Mouse (Mus musculus) CH12.LX (cell line): ENCODE measurements at regions not wholly inside any gene's neighbourhood (a gene's known extent, or its start where the extent isn't known, plus 50 kb on each side); places are given as distances from the start of the nearest gene placed in this dataset.

Source experiments
- DNase-seq: peaks from one replicate; pipeline ENCODE4 v3.0.0-alpha.2; 2013; ENCODE audit errors: extremely low read depth
- H3K27ac ChIP-seq: 2 replicates; pipeline ENCODE4 v1.5.1; 2012; ENCODE audit warnings: low read depth, mild to moderate bottlenecking, control low read depth, moderate library complexity; ENCODE audit not compliant: insufficient read depth
- H3K27me3 ChIP-seq: replicated peaks from 2 replicates; pipeline ENCODE3; 2012; ENCODE audit warnings: inconsistent platforms
- H3K36me3 ChIP-seq, 2 experiments: replicated peaks in 1 of 2; 2 replicates each; pipeline versions ENCODE3 to v1.6.1; 2012; ENCODE audit warnings: inconsistent platforms in 1 of 2, low read length in 1 of 2, mild to moderate bottlenecking in 1 of 2, mixed read lengths in 1 of 2, moderate library complexity in 1 of 2; ENCODE audit not compliant: control insufficient read depth in 1 of 2, insufficient read depth in 1 of 2
- H3K4me1 ChIP-seq, 2 experiments: 2 replicates each; pipeline ENCODE4 v1.6.1; 2012; ENCODE audit warnings: inconsistent platforms in 1 of 2, moderate library complexity in 1 of 2; ENCODE audit not compliant: insufficient read depth in 2 of 2, control insufficient read depth in 1 of 2
- H3K4me2 ChIP-seq: 2 replicates; pipeline ENCODE4 v1.6.1; 2012; ENCODE audit warnings: low read depth, mild to moderate bottlenecking, control low read depth; ENCODE audit not compliant: poor library complexity, insufficient read depth, severe bottlenecking
- H3K4me3 ChIP-seq, 3 experiments: fragments of 150-350 bp in 1 of 3; sonication (generic) in 1 of 3; replicated peaks in 1 of 3; 2 replicates each; pipeline versions ENCODE3 to v1.5.1; 2011 to 2012; ENCODE audit warnings: low read depth in 2 of 3, low read length in 2 of 3, mild to moderate bottlenecking in 2 of 3, moderate library complexity in 2 of 3, control low read depth in 1 of 3, improper control_type of control experiment in 1 of 3, inconsistent platforms in 1 of 3, mixed read lengths in 1 of 3; ENCODE audit not compliant: poor library complexity in 1 of 3
- H3K79me2 ChIP-seq: replicated peaks from 2 replicates; pipeline ENCODE4 v1.6.1; 2012; ENCODE audit warnings: mild to moderate bottlenecking, moderate library complexity; ENCODE audit not compliant: control insufficient read depth, poor library complexity, insufficient read depth, severe bottlenecking; ENCODE audit errors: extremely low read depth
- H3K9ac ChIP-seq: 2 replicates; pipeline ENCODE4 v1.6.1; 2012; ENCODE audit warnings: low read depth, mild to moderate bottlenecking, control low read depth, moderate library complexity; ENCODE audit not compliant: insufficient read depth
- H3K9me3 ChIP-seq: replicated peaks from 2 replicates; pipeline ENCODE3; 2012; ENCODE audit warnings: low read length, inconsistent platforms, mixed read lengths
- CHD1 ChIP-seq: IDR thresholded peaks from 2 replicates; pipeline ENCODE4 v1.6.1; 2012; ENCODE audit warnings: low read depth, low read length, improper control_type of control experiment, inconsistent platforms
- CHD2 ChIP-seq: IDR thresholded peaks from 2 replicates; pipeline ENCODE4 v1.6.1; 2011; ENCODE audit warnings: low read length, improper control_type of control experiment
- CTCF ChIP-seq, 2 experiments: IDR thresholded peaks in 1 of 2; conservative IDR thresholded peaks in 1 of 2; 2 replicates each; pipeline ENCODE4 v1.5.1; 2011 to 2012; ENCODE audit warnings: low read depth in 2 of 2, low read length in 2 of 2, improper control_type of control experiment in 1 of 2, inconsistent platforms in 1 of 2, mild to moderate bottlenecking in 1 of 2, moderate library complexity in 1 of 2
- ELF1 ChIP-seq: IDR thresholded peaks from 2 replicates; pipeline ENCODE4 v1.6.1; 2014; ENCODE audit warnings: low read depth, mild to moderate bottlenecking, inconsistent platforms, low read length, improper control_type of control experiment
- GABPA ChIP-seq: IDR thresholded peaks from 2 replicates; pipeline ENCODE4 v1.6.1; 2012; ENCODE audit warnings: low read depth, low read length, improper control_type of control experiment, inconsistent platforms; ENCODE audit not compliant: insufficient replicate concordance
- IRF4 ChIP-seq: IDR thresholded peaks from 2 replicates; pipeline ENCODE4 v1.6.1; 2014; ENCODE audit warnings: low read depth, mild to moderate bottlenecking, inconsistent platforms, low read length, improper control_type of control experiment
- JUN ChIP-seq: IDR thresholded peaks from 2 replicates; pipeline ENCODE4 v1.6.1; 2011; ENCODE audit warnings: low read depth, mild to moderate bottlenecking, low read length, improper control_type of control experiment, moderate library complexity; ENCODE audit not compliant: insufficient read depth
- JUND ChIP-seq: conservative IDR thresholded peaks from 2 replicates; pipeline ENCODE4 v1.6.1; 2011; ENCODE audit warnings: low read depth, low read length, improper control_type of control experiment
- MAX ChIP-seq: IDR thresholded peaks from 2 replicates; pipeline ENCODE4 v1.6.1; 2011; ENCODE audit warnings: low read length, improper control_type of control experiment
- MAZ ChIP-seq: IDR thresholded peaks from 2 replicates; pipeline ENCODE4 v1.6.1; 2012; ENCODE audit warnings: low read depth, mild to moderate bottlenecking, inconsistent platforms, low read length, improper control_type of control experiment, moderate library complexity
- MEF2A ChIP-seq: IDR thresholded peaks from 2 replicates; pipeline ENCODE4 v1.6.1; 2014; ENCODE audit warnings: low read depth, mild to moderate bottlenecking, inconsistent platforms, low read length, improper control_type of control experiment, borderline replicate concordance
- MXI1 ChIP-seq: IDR thresholded peaks from 2 replicates; pipeline ENCODE4 v1.6.1; 2011; ENCODE audit warnings: mild to moderate bottlenecking, low read depth, low read length, improper control_type of control experiment
- MYC ChIP-seq: IDR thresholded peaks from 2 replicates; pipeline ENCODE4 v1.6.1; 2011; ENCODE audit warnings: low read depth, mild to moderate bottlenecking, improper control_type of control experiment, low read length
- NELFE ChIP-seq: IDR thresholded peaks from 2 replicates; pipeline ENCODE4 v1.6.1; 2011; ENCODE audit warnings: low read depth, low read length, improper control_type of control experiment
- NRF1 ChIP-seq: IDR thresholded peaks from 2 replicates; pipeline ENCODE4 v1.6.1; 2014; ENCODE audit warnings: low read depth, mild to moderate bottlenecking, inconsistent platforms, low read length, improper control_type of control experiment, moderate library complexity
- PAX5 ChIP-seq: IDR thresholded peaks from 2 replicates; pipeline ENCODE4 v1.6.1; 2012; ENCODE audit warnings: low read length, inconsistent platforms, mixed read lengths
- POLR2A ChIP-seq: IDR thresholded peaks from 2 replicates; pipeline ENCODE4 v1.6.1; 2011; ENCODE audit warnings: low read depth, mild to moderate bottlenecking, improper control_type of control experiment, low read length
- POLR2AphosphoS2 ChIP-seq: IDR thresholded peaks from 2 replicates; pipeline ENCODE4 v1.6.1; 2011; ENCODE audit warnings: low read depth, low read length, improper control_type of control experiment
- RAD21 ChIP-seq: IDR thresholded peaks from 2 replicates; pipeline ENCODE4 v1.6.1; 2011; ENCODE audit warnings: low read depth, mild to moderate bottlenecking, low read length, improper control_type of control experiment, moderate library complexity
- SIN3A ChIP-seq: IDR thresholded peaks from 2 replicates; pipeline ENCODE4 v1.6.1; 2012; ENCODE audit warnings: low read length, improper control_type of control experiment, inconsistent platforms
- SMC3 ChIP-seq: IDR thresholded peaks from 2 replicates; pipeline ENCODE4 v1.6.1; 2011; ENCODE audit warnings: low read depth, low read length, improper control_type of control experiment
- TBP ChIP-seq: conservative IDR thresholded peaks from 2 replicates; pipeline ENCODE4 v1.6.1; 2011; ENCODE audit warnings: low read depth, low read length, improper control_type of control experiment
- TCF12 ChIP-seq: IDR thresholded peaks from 2 replicates; pipeline ENCODE4 v1.6.1; 2014; ENCODE audit warnings: low read depth, mild to moderate bottlenecking, inconsistent platforms, low read length, improper control_type of control experiment
- UBTF ChIP-seq: IDR thresholded peaks from 2 replicates; pipeline ENCODE4 v1.6.1; 2012; ENCODE audit warnings: low read depth, mild to moderate bottlenecking, inconsistent platforms, low read length, improper control_type of control experiment, moderate library complexity
- USF1 ChIP-seq: IDR thresholded peaks from 2 replicates; pipeline ENCODE4 v1.6.1; 2014; ENCODE audit warnings: low read depth, mild to moderate bottlenecking, inconsistent platforms, low read length, improper control_type of control experiment
- ZC3H11A ChIP-seq: IDR thresholded peaks from 2 replicates; pipeline ENCODE4 v1.6.1; 2012; ENCODE audit warnings: low read depth, mild to moderate bottlenecking, inconsistent platforms, low read length, improper control_type of control experiment
- ZKSCAN1 ChIP-seq: IDR thresholded peaks from 2 replicates; pipeline ENCODE4 v1.6.1; 2012; ENCODE audit warnings: low read depth, inconsistent platforms, low read length, improper control_type of control experiment, borderline replicate concordance
- ZMIZ1 ChIP-seq: IDR thresholded peaks from 2 replicates; pipeline ENCODE4 v1.6.1; 2012; ENCODE audit warnings: low read depth, mild to moderate bottlenecking, inconsistent platforms, low read length, improper control_type of control experiment
- ZNF384 ChIP-seq: IDR thresholded peaks from 2 replicates; pipeline ENCODE4 v1.6.1; 2012; ENCODE audit warnings: low read depth, low read length, improper control_type of control experiment, inconsistent platforms
- dilution Hi-C: fragments of 300-500 bp; cut with MboI; formaldehyde crosslinking; loops from 2 replicates; pipeline ENCODE4 v1.14.3; 2020; ENCODE audit warnings: low sequenced_read_pairs; ENCODE audit not compliant: extremely low pct_unique_long_range_greater_than_20kb, extremely low pct_ligation_motif_present
- in situ Hi-C: fragments of 300-500 bp; cut with MboI; formaldehyde crosslinking; loops from 3 replicates; pipeline ENCODE4 v1.14.3; 2019; ENCODE audit warnings: low sequenced_read_pairs, low pct_ligation_motif_present, low pct_unique_long_range_greater_than_20kb, mixed read lengths

DNA sequence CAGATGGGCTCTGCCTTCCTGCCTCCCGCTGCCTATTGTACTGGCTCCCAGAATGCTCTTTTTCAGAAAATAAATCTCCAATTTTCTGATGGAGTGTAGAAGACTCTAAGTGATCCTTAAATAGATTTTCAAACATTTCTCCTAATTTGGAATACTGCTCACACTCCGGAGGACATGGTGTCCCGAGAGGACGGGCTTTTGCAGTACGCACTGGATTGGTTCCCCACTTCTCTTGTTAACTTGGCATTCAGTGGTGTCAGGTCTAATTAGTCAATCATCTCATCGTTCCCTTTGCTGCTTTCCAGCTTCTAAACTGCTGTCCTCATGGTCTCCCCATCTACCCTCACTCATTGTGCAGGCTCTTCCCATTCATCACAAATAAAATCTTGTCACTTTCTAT, 529.5 kb upstream of the Gulo start:
- no peak overlapping the region for H3K4me2 ChIP-seq
- dilution Hi-C loops = no loop called here
- in situ Hi-C loops = no loop called here
- no peak overlapping the region for H3K27ac ChIP-seq
- no peak overlapping the region for H3K4me3 ChIP-seq
- no peaks in the 10 kb centered on the region for H3K27me3 ChIP-seq
- no peak overlapping the region for H3K9ac ChIP-seq
- DNase-seq = no peak
- no peaks in the 10 kb centered on the region for H3K79me2 ChIP-seq
- no peak for TF ChIP-seq SMC3
- no peak for TF ChIP-seq NELFE
- no peak for TF ChIP-seq MAZ
- no peak for TF ChIP-seq GABPA
- TF ChIP-seq USF1 = no peak
- no peak for TF ChIP-seq PAX5
- no peak for TF ChIP-seq MEF2A
- TF ChIP-seq SIN3A = no peak
- no peak for TF ChIP-seq ZC3H11A
- TF ChIP-seq UBTF = no peak
- no peak for TF ChIP-seq CTCF (conservative IDR thresholded peaks at IDR 0.05 in 1 of 2, IDR thresholded peaks at IDR 0.05 in 1 of 2; ENCODE audit: low read depth in 2 of 2, low read length in 2 of 2)
- no peak for TF ChIP-seq ZKSCAN1
- TF ChIP-seq MAX = no peak
- no peak for TF ChIP-seq IRF4
- TF ChIP-seq ZMIZ1 = no peak
- no peak for TF ChIP-seq JUND
- no peak for TF ChIP-seq CHD1
- TF ChIP-seq MYC = no peak
- TF ChIP-seq, all 38 proteins: peak for 0
- H3K9me3 ChIP-seq = no peaks in the 10 kb centered on the region
- no peaks in the 10 kb centered on the region for H3K36me3 ChIP-seq
- peaks cover 0 to 11% of the 10 kb centered on the region in 2 experiments; a peak in 2 of 4 replicates for H3K4me1 ChIP-seq

DNA sequence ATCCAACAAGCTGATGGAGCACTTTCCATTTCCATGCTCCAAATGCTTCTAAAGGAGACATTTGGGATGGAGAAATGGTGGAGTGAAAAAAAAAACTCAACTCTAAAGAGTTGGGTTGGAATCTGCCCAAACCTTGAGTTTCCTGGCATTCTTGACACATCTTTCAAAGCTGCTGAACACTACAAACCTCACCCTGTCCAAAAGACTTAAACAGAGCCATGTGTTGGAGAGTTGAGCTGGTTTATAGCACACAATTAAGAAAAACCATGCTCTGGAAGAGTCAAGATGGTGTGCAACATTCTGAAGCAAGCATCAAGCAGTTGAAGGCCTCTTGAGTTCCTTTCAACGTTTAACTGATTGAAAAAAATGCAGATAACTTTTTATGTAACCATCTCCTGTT, 525.7 kb upstream of the Gulo start:
- Histone ChIP-seq H3K79me2 (no peaks in the 10 kb centered on the region), H3K4me3 (no peak overlapping the region), H3K9ac (no peak overlapping the region), H3K36me3 (no peaks in the 10 kb centered on the region), H3K27me3 (no peaks in the 10 kb centered on the region), H3K4me2 (no peak overlapping the region), H3K9me3 (no peaks in the 10 kb centered on the region), H3K27ac (no peak overlapping the region), H3K4me1 (peaks cover 0 to 9% of the 10 kb centered on the region in 2 experiments; a peak in 2 of 4 replicates)
- dilution Hi-C loops (no loop called here), in situ Hi-C loops (no loop called here)
- no peak for TF ChIP-seq CHD1
- no peak for TF ChIP-seq ZKSCAN1
- no peak for TF ChIP-seq MAZ
- no peak for TF ChIP-seq MXI1
- TF ChIP-seq MEF2A = no peak
- TF ChIP-seq SIN3A = no peak
- no peak for TF ChIP-seq JUN
- no peak for TF ChIP-seq ELF1
- no peak for TF ChIP-seq RAD21
- no peak for TF ChIP-seq ZNF384
- no peak for TF ChIP-seq NELFE
- TF ChIP-seq SMC3 = no peak
- no peak for TF ChIP-seq POLR2AphosphoS2
- TF ChIP-seq JUND = no peak
- no peak for TF ChIP-seq TBP
- no peak for TF ChIP-seq NRF1
- TF ChIP-seq CHD2 = no peak
- no peak for TF ChIP-seq TCF12
- TF ChIP-seq POLR2A = no peak
- no peak for TF ChIP-seq PAX5
- DNase-seq = no peak
